Mouse (Mus musculus): ENCODE results near the gene Umod.

- TF ChIP-seq GATA1 (IDR thresholded peaks at IDR 0.05; ENCODE audit: borderline replicate concordance, low read length), result no peak
- TF ChIP-seq FLI1 (IDR thresholded peaks at IDR 0.05; ENCODE audit: low read length), result no peak
These were observed 51.9 kb downstream of the Umod start for GRCm38 (mm10) chr7:119427180-119427616.
